Mouse (Mus musculus) kidney, postnatal 36 days (tissue): Measurements from ENCODE around the gene Gas2l3.
A peak's percentile ranks its signal among the peaks of the same experiment; 100 is the strongest.

ENCODE experiments used
- DNase-seq, 2 experiments: peaks; one replicate each; pipeline ENCODE4 v3.0.0; 2021 to 2022; ENCODE audit warnings: mixed read lengths in 2 of 2

The Gas2l3 gene

DNA sequence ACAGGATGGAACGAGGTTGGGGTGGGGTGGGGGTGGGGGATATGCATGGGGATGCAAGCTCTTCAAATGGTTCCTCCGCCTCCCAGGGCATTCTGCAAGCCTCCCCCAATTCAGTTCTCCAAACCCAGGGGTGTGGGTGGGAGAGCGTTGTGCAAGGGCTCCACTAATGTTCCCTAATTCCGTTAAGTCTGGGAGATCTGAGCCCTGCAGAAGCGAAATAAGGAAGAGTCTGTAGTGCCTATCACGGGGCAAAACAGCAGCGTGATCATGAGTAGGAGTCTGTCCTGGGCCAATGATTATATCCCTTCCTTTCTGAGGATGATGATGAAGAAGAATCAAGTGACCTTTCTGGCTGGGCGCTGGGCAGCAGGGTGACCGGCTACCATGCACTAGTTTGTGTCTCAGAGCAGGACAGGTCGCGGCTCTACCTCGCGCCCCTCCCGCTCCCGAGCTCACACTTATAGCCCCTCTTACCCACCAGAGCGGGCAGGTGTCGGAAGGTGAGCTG is 598 bp downstream of the Gas2l3 start:
- peak in 1 of 2 experiments; percentile 17 for DNase-seq

DNA sequence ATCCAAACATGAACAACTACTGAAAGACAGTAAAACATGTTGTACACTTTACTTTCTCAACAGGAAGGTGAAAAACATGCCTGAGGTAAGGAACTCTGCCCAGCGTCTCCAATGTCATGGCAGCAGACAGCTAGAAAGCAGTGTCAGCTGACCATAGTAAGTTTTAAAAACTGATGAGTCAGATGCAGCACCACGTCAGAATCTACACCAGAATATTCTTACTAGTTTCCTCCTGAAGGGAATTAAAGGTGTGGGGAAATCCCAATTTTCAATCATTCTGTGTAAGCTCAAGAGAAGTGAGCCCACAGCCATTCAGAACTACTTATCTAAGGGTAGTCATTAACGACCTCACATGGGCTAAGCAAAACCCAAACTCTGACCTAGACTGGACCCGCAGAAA is 1.1 kb downstream of the Gas2l3 start:
- DNase-seq: no peak

GRCm38 (mm10) chr10:89441961-89442360 is 1.8 kb downstream of the Gas2l3 start:
- DNase-seq: no peak

- no peak for DNase-seq
Measured at GRCm38 (mm10) chr10:89439380-89439779, 4.4 kb downstream of the Gas2l3 start.

GRCm38 (mm10) chr10:89437996-89438395 is 5.8 kb downstream of the Gas2l3 start:
- DNase-seq: no peak

DNA sequence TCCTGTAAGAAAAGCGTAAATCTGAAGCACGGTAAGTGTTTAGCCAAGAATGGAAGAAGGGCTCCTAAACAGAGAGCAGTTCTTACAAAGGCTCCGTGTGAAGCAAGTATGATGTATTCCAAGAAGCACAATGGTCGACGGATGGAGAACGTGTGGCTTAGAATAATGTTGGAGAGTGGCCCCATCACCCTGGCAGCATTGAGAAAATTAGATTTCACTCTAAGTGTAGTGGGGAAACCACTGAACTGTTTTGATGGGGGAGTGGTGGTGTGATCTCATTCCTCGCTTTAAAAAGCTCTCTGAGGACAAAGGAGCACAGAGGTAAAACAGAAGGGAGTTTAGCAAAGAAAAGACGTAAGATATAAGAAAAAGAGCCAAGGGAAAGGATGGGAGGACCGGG is 6.3 kb downstream of the Gas2l3 start:
- DNase-seq: no peak

DNA sequence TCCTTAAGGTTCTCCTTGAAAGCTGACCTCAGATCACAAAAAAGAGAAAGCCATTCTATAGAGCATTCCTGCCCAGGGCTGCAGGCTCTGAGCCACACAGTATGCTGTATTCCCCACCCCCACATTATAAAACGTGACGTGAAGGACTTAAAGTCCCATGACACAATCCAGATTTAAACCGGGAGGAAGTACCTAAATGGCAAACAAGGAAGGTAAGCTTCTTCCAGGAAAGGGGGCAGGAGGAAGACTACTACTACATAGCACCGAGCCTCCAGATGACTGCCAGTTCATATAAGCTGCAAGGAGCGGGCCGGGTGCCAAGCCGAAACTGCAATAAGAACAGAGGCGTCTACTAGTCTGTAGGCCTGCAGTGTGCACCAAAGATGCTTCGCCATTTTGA is 7.8 kb downstream of the Gas2l3 start:
- DNase-seq: no peak

DNA sequence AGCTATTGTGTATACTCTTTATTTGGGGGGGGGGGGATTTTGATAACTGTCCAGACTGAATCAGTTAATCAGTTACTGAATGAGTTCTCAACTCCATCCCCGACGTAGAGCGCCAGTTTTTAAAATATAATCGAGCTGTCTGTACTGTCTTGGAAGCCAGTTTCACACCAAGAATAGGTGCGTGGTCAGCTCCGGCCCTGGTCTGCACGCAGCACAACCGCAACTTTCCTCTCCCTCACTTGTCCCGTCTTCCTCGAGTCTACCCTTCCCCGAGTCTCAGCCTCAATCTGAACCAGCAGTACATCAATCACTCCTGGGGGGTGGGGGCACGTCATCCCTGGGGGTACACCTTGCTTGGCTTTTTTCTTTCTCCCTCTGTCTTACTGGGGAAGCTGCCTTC is 8.4 kb downstream of the Gas2l3 start:
- no peak for DNase-seq

- DNase-seq: no peak
Measured at GRCm38 (mm10) chr10:89434509-89435210, 9.1 kb downstream of the Gas2l3 start.

GRCm38 (mm10) chr10:89432743-89433142 is 11.0 kb downstream of the Gas2l3 start:
- no peak for DNase-seq

- no peak for DNase-seq
Measured at GRCm38 (mm10) chr10:89430751-89431150, 13.0 kb downstream of the Gas2l3 start.

GRCm38 (mm10) chr10:89424800-89425393 is 18.9 kb downstream of the Gas2l3 start:
- no peak for DNase-seq

- no peak for DNase-seq
Measured at GRCm38 (mm10) chr10:89424217-89424616, 19.6 kb downstream of the Gas2l3 start.

GRCm38 (mm10) chr10:89423164-89423778 is 20.5 kb downstream of the Gas2l3 start:
- DNase-seq: no peak

DNA sequence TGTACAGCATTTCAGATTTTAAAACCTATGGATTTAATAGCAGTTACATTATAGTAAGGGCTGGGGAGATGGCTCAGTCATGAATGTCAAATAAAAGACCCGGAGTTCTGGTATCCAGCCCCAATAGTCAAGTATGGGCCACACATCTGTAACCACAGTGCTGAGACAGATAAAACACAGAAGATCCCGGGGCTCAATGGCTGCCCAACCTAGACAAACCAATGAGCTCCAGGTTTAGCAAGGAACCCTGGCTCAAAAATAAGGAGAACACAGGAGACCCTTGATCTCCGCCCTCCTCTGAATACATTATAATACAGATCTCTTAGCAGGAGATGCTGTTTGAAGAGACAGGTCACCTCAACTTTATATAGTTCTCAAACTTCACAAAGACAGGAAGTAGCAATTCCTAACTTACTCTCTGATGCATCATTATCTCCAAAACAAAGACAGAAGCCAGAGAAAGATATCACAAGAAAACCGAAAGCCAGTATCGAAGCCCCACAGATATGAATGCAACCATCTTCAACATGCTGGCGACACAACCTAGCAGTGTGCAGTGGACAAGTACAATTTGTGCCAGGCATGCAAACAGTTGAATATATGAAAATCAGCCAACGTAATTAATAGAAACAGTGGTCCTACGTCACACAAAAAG is 21.1 kb downstream of the Gas2l3 start:
- no peak for DNase-seq

DNA sequence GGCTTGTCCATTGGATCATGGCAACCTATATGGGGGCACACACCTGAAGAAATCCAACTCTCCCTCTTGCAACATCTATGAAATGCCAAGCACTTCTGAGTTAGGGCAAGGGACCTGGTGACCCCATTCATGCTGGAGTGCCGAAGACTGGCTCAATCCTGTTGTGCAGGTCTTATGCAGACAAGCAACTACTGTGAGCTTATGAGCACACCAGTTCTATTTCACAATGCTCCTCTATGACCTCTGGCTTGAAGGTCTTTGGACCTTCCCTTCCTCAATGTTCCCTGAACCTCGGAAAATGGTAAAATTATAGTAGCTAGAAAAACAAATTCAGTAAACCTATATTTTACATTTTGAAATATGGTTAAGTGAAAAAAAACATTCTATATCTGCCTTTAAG is 25.8 kb downstream of the Gas2l3 start:
- no peak for DNase-seq

GRCm38 (mm10) chr10:89415478-89415877 is 28.3 kb downstream of the Gas2l3 start:
- no peak for DNase-seq

DNA sequence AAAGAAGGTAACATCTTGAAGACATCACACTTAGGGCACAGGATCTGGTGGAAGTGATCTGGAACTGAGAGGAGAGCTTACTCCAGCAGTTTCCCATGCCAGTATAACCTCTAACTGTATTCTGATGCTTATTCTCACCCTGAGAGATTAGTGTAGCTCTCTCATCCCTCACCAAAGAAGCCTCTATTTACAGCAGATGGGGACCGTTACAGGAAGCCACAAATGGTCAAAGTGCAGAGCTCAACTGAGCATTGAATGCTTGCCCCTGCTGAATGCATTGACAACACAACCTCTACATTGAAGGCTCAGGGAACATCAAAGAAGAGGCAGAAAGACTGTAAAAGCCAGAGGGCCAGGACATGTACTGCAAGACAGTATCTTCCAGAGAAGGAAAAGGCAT is 36.2 kb downstream of the Gas2l3 start:
- DNase-seq: no peak

DNA sequence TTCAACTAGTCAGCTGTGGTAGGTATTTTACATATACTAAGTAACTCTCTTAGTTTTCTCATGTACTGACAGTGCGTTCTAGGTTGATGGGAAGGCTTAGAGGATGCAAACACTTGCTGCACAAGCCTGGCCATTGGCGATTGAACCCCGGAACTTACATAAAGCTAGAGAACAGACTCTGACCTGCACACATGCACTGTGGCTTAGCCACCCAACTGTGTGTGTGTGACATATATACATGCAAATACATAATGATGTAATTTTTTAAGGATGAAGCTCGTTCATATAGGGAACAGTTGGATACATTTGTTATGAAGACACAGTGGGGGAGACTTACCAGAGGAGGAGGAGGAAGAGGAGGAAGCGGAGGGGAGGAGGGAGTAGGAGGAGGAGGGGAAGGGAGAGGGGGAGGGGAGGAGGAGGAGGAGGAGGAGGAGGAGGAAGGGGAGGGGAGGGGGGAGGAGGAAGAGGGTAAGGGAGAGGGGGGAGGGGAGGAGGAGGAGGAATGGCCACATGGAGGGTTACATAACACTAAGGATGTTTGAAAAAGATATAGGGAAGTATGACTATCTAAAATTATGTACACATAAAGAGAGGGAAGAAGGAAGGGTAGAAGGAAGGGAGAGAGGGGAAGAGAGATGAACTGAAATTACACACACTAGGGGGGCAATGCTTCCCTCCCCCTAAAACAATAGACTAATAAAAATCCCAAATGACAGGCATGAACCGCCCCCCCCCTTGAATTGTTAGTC is 36.9 kb downstream of the Gas2l3 start:
- DNase-seq: no peak

DNA sequence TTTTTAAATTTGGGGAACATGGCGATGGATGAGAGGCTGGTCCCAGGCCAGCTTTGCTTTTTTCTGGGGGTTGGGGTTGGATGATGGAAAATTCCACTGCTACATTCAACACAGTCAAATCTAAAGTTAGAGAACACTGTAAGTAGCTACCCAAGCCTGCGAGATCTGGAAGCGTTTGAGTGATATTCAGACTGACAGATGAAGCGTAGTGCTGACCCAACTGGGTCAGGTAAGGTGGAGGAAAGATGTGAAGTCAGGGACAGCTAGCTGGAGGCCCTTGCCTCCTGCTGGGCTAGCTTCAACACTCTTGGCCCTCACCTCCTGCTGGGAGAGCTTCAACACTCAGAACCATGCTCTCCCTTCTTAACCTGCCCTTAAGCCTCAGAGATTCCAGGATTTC is 38.8 kb downstream of the Gas2l3 start:
- no peak for DNase-seq

DNA sequence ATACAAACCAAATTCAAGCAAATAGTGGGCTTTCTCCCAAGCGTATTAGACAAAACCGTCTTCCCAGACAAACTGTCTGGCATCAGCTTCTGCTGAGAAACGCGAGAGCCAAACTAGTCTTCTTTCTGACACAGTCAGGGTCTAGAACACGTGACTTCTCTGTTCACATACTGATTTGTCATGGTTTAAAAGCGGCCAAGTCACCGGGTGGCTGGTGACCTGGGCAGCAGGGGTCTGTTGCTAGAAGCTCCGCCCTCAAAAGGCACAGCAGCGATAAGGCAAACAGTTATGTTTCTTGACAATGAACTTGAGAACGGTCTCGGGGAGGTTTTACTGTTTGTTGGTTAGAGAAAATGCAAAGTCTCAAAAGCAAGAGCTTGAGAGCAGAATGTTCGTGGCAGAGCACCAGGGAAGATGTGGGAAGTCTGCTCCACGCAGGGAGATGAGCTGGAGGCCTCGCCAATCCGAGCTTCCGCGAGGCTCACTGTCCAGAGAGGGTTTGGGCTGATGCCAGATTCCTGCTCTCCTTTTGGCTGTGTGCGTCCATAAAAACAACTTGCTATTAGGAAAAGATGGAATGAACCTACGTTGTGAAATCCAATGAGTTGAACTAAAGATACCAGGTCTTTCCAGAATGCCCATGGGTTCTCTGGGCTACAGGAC is 43.0 kb downstream of the Gas2l3 start:
- DNase-seq: peak; percentile 26 to 63

DNA sequence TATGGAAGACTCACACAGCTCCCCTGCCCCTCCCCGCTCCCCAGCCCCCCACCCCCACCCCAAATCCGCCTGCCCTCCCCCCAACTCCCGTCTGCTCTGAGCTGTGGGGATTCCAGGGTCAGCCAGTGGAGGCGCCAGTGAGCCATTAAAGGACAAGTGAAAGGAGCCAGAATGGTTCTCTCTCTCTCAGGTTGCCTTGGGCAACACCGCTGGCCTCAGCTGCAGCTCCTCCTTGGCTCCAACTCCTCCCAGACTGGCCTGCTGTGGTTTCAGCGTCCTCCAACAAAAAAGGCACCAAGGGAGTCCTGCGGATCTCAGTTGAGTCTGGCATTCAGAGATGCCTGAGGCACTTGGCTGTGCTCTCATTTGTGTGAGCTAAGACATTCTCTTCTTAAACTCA is 47.9 kb downstream of the Gas2l3 start:
- peak; percentile 36 to 79 for DNase-seq
